Mouse (Mus musculus): ENCODE measurements around the gene Btbd2. TPM values are rescaled to one million over a fixed set of nuclear protein-coding genes. Genes with fewer than 3 reads are reported as not detected.
"Not testable (repeated sequence)": the region's sequence is repeated elsewhere in the genome, so short reads cannot be mapped to it uniquely, and the experiment has no call there.

Gene Btbd2
- total RNA-seq, 2 experiments from 2014 or later: 38.5 to 40.0 TPM

- DNase-seq (ENCODE audit: low spot score): no peak
These were observed 47.5 kb downstream of the Btbd2 start for GRCm38 (mm10) chr10:80609269-80609924.

GRCm38 (mm10) chr10:80608435-80608834 lies 48.4 kb downstream of the Btbd2 start:
- DNase-seq (ENCODE audit: low spot score): no peak

DNA sequence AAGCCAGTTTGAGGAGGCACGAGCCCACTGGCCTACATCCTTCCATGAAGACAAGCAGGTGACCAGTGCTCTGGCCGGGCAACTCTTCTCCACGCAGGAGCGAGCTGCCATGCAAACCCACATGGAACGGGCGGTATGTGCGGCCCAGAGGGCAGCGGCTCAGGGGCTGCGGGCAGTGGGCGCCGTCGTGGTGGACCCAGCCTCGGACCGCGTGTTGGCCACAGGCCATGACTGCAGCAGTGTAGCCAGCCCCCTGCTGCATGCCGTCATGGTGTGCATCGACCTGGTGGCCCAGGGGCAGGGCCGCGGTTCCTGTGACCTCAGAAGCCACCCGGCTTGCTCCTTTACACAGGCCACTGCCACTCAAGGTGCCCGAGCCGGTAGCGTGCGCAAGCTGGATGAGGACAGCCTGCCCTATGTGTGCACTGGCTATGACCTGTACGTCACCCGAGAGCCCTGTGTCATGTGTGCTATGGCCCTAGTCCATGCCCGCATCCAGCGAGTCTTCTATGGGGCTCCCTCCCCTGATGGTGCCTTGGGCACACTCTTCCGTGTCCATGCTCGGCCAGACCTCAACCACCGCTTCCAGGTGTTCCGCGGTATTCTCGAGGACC lies 50.0 kb downstream of the Btbd2 start:
- no peak for DNase-seq (ENCODE audit: low spot score)

DNA sequence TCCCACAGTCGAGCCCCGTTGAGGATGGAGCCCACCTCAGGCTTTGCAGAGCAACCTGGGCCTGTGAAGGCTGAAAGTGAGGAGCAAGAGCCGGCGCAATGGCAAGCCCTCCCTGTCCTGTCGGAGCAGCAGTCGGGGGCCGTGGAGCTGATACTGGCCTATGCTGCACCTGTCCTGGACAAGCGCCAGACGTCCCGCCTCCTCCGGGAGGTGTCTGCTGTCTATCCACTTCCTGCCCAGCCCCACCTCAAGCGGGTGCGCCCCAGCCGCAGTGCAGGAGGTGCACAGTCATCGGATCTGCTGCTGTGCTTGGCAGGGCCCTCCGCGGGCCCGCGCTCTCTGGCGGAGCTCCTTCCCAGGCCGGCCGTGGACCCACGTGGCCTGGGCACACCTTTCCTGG lies 50.6 kb downstream of the Btbd2 start:
- DNase-seq (ENCODE audit: low spot score): no peak

DNA sequence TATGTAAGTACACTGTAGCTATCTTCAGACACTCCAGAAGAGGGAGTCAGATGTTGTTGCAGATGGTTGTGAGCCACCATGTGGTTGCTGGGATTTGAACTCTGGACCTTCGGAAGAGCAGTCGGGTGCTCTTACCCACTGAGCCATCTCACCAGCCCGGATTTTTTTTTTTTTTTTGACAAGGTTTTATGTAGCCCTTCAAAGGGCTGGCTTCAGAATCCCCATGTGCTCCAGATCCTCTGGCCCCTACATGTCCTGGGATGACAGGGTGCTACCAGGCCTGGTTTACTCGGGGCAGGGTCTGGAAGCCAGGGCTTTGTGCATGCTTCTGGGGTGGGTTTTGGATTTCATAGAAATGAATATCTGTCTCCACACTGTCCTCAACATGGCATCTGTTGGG lies 51.1 kb downstream of the Btbd2 start, which contains the start of gene Gm49322:
Gene Gm49322 (plus strand): TSS at position 301 of the 400 bp plus-strand sequence.
- not testable (repeated sequence) for DNase-seq (ENCODE audit: low spot score)

GRCm38 (mm10) chr10:80604988-80605387 lies 51.9 kb downstream of the Btbd2 start:
- DNase-seq (ENCODE audit: low spot score): no peak

GRCm38 (mm10) chr10:80604001-80604509 lies 52.8 kb downstream of the Btbd2 start:
- no peak for DNase-seq (ENCODE audit: low spot score)

GRCm38 (mm10) chr10:80603364-80603763 lies 53.5 kb downstream of the Btbd2 start:
- DNase-seq (ENCODE audit: low spot score): no peak

- DNase-seq (ENCODE audit: low spot score): peak; percentile 93
These were observed 54.1 kb downstream of the Btbd2 start, which contains the start of the genes Scamp4 and Adat3 for GRCm38 (mm10) chr10:80602698-80603325. TSS of gene Scamp4 (plus strand) at chr10:80602872. TSS of gene Adat3 (plus strand) at chr10:80602880.

- no peak for DNase-seq (ENCODE audit: low spot score)
These were observed 60.6 kb downstream of the Btbd2 start for GRCm38 (mm10) chr10:80596318-80596717.

Small RNA genes lying within 50 kb of the gene (microRNA-seq; reads per million reads assigned to microRNA genes)
- not detected for gene Mir6912

Other genes with a start within 250 kb of the Btbd2 start
- gene Tcf3, start 223.4 kb downstream of the Btbd2 start, total RNA-seq (2021): 10 to 100 TPM; 11.2 to 11.3 TPM
- gene Onecut3, start 162.2 kb downstream of the Btbd2 start, total RNA-seq (2021): not detected
- not detected for gene Atp8b3, start 117.9 kb downstream of the Btbd2 start, total RNA-seq (2021)
- gene Rexo1, start 95.5 kb downstream of the Btbd2 start, total RNA-seq (2021): 10 to 100 TPM in 1 of 2 experiments, 1 to 10 TPM in 1; 9.6 to 11.1 TPM
- 1 to 10 TPM; 1.5 to 1.9 TPM for gene Klf16, start 79.8 kb downstream of the Btbd2 start, total RNA-seq (2021)
- gene Abhd17a, start 66.7 kb downstream of the Btbd2 start, total RNA-seq (2021): 10 to 100 TPM; 62.4 to 64.3 TPM
- gene Scamp4, start 54.2 kb downstream of the Btbd2 start, total RNA-seq (2021): 10 to 100 TPM; 19.0 to 20.1 TPM
- under 1 TPM in 1 of 2 experiments, not detected in 1; 0.69 TPM for gene Adat3, start 54.2 kb downstream of the Btbd2 start, total RNA-seq (2021)
- gene Gm49322, start 51.0 kb downstream of the Btbd2 start, total RNA-seq (2021): under 1 TPM; 0.14 to 0.26 TPM
- 100 to 1,000 TPM in 1 of 2 experiments, 10 to 100 TPM in 1; 97.2 to 128 TPM for gene Csnk1g2, start 34.2 kb downstream of the Btbd2 start, total RNA-seq (2021)
- gene Mknk2, start 21.0 kb upstream of the Btbd2 start, total RNA-seq (2021): 100 to 1,000 TPM; 244 to 292 TPM
- gene Mob3a, start 44.9 kb upstream of the Btbd2 start, total RNA-seq (2021): 1 to 10 TPM; 2.3 to 4.1 TPM
- 1 to 10 TPM in 1 of 2 experiments, under 1 TPM in 1; 0.91 to 1.9 TPM for gene Izumo4, start 45.1 kb upstream of the Btbd2 start, total RNA-seq (2021)
- 10 to 100 TPM; 24.3 to 31.7 TPM for gene Ap3d1, start 85.2 kb upstream of the Btbd2 start, total RNA-seq (2021)
- gene Dot1l, start 98.1 kb upstream of the Btbd2 start, total RNA-seq (2021): 10 to 100 TPM; 13.6 to 20.8 TPM
- gene Sf3a2, start 141.1 kb upstream of the Btbd2 start, total RNA-seq (2021): 10 to 100 TPM; 27.3 to 27.6 TPM
- 10 to 100 TPM; 24.3 to 25.8 TPM for gene Plekhj1, start 141.6 kb upstream of the Btbd2 start, total RNA-seq (2021)
- gene Amh, start 148.2 kb upstream of the Btbd2 start, total RNA-seq (2021): under 1 TPM; 0.31 to 0.32 TPM
- 100 to 1,000 TPM; 448 to 461 TPM for gene Jsrp1, start 156.4 kb upstream of the Btbd2 start, total RNA-seq (2021)
- gene Oaz1, start 169.6 kb upstream of the Btbd2 start, total RNA-seq (2021): 100 to 1,000 TPM; 698 to 770 TPM
- gene Lingo3, start 187.0 kb upstream of the Btbd2 start, total RNA-seq (2021): 10 to 100 TPM in 1 of 2 experiments, 1 to 10 TPM in 1; 8.3 to 12.6 TPM
- 10 to 100 TPM; 12.6 to 14.7 TPM for gene Lsm7, start 198.1 kb upstream of the Btbd2 start, total RNA-seq (2021)
- 10 to 100 TPM; 12.4 to 12.6 TPM for gene Sppl2b, start 198.2 kb upstream of the Btbd2 start, total RNA-seq (2021)
- gene Tmprss9, start 214.8 kb upstream of the Btbd2 start, total RNA-seq (2021): not detected
- 100 to 1,000 TPM; 109 to 127 TPM for gene Timm13, start 243.9 kb upstream of the Btbd2 start, total RNA-seq (2021)